Mouse (Mus musculus): Measurements from ENCODE around the gene Cd5. TPM values are rescaled to one million over a fixed set of nuclear protein-coding genes. Genes with fewer than 3 reads are reported as not detected.

Cd5 gene
- total and polyA plus RNA-seq, 2 experiments = 0.28 to 0.49 TPM

DNA sequence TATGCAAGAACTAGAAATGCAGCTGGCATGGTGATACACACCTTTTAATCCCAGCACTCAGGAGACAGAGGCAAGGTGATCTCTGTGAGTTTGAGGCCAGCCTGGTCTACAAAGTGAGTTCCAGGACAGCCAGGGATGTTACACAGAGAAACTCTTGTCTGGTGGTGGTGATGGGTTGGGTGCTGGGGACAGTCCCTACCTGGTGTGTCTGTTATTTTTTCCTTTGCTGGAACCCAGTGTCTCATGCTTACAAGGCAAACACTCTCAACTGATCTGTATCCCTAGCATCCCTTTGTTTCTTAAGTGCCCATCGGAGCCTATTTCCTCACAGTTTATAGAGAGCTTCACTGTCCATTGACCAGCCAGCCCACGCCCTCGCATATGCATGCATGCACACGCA is 1.1 kb upstream of the Cd5 start:
- 95% methylated on average over 4 of the region's 4 CpGs for WGBS
- H3K4me3 ChIP-seq (ENCODE audit: insufficient read depth, low read depth, low read length) = no peak overlapping the region
- no peak for DNase-seq (ENCODE audit: extremely low read depth, low read depth, low spot score)
- no peaks in the 10 kb centered on the region for H3K4me1 ChIP-seq (ENCODE audit: control insufficient read depth, insufficient read depth, low read length)
- H3K36me3 ChIP-seq (ENCODE audit: control insufficient read depth, insufficient read depth, low read length) = no peaks in the 10 kb centered on the region
- H3K27me3 ChIP-seq (ENCODE audit: control insufficient read depth, insufficient read depth, low read length) = no peaks in the 10 kb centered on the region
- H3K79me2 ChIP-seq (ENCODE audit: control insufficient read depth, insufficient read depth, low read length) = no peaks in the 10 kb centered on the region
- H3K9ac ChIP-seq (ENCODE audit: low read depth, low read length) = no peak overlapping the region
- no peak for TF ChIP-seq POLR2A (IDR thresholded peaks at IDR 0.05; ENCODE audit: extremely low read depth, insufficient read depth, low read length)
- H3K27ac ChIP-seq (replicated peaks; ENCODE audit: insufficient read depth, low read depth, low read length) = no peak overlapping the region

GRCm38 (mm10) chr19:10738038-10738437 is 764 bp downstream of the Cd5 start:
- Histone ChIP-seq H3K9ac (ENCODE audit: low read depth, low read length) (no peak overlapping the region), H3K79me2 (ENCODE audit: control insufficient read depth, insufficient read depth, low read length) (no peaks in the 10 kb centered on the region), H3K27me3 (ENCODE audit: control insufficient read depth, insufficient read depth, low read length) (no peaks in the 10 kb centered on the region), H3K4me3 (ENCODE audit: insufficient read depth, low read depth, low read length) (no peak overlapping the region), H3K36me3 (ENCODE audit: control insufficient read depth, insufficient read depth, low read length) (no peaks in the 10 kb centered on the region), H3K4me1 (ENCODE audit: control insufficient read depth, insufficient read depth, low read length) (no peaks in the 10 kb centered on the region), H3K27ac (replicated peaks; ENCODE audit: insufficient read depth, low read depth, low read length) (no peak overlapping the region)
- WGBS = 96% methylated on average over 6 of the region's 6 CpGs
- no peak for TF ChIP-seq CTCF (IDR thresholded peaks at IDR 0.05; ENCODE audit: low read depth, low read length)
- no peak for TF ChIP-seq POLR2A (IDR thresholded peaks at IDR 0.05; ENCODE audit: extremely low read depth, insufficient read depth, low read length)
- DNase-seq (ENCODE audit: extremely low read depth, low read depth, low spot score) = no peak

DNA sequence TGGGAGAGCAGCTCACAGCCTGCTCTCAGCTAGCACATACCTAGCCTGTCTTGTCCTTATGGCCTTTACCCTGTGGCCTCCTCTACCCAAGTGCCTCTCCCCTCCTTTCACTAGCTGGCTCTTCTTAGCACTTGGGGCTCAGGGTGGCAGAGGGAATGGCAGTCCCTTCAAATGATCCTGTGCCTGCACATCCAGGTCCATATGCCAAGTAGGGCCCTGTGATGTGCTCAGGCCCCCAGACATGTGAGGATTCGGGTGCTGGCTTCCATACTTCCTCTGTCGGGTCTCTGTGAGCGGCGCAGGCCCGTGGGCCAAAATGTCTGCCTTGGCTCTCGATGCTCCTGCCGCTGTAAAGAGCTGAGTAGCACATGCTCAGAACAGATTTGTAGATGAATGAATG is 2.9 kb downstream of the Cd5 start:
- H3K9ac ChIP-seq (ENCODE audit: low read depth, low read length) = no peak overlapping the region
- no peaks in the 10 kb centered on the region for H3K36me3 ChIP-seq (ENCODE audit: control insufficient read depth, insufficient read depth, low read length)
- no peak overlapping the region for H3K27ac ChIP-seq (replicated peaks; ENCODE audit: insufficient read depth, low read depth, low read length)
- no peaks in the 10 kb centered on the region for H3K79me2 ChIP-seq (ENCODE audit: control insufficient read depth, insufficient read depth, low read length)
- H3K27me3 ChIP-seq (ENCODE audit: control insufficient read depth, insufficient read depth, low read length) = no peaks in the 10 kb centered on the region
- TF ChIP-seq CTCF (IDR thresholded peaks at IDR 0.05; ENCODE audit: low read depth, low read length) = no peak
- H3K4me3 ChIP-seq (ENCODE audit: insufficient read depth, low read depth, low read length) = no peak overlapping the region
- 95% methylated on average over 7 of the region's 7 CpGs for WGBS
- no peaks in the 10 kb centered on the region for H3K4me1 ChIP-seq (ENCODE audit: control insufficient read depth, insufficient read depth, low read length)
- no peak for DNase-seq (ENCODE audit: extremely low read depth, low read depth, low spot score)

- no peak for TF ChIP-seq CTCF (IDR thresholded peaks at IDR 0.05; ENCODE audit: low read depth, low read length)
- no peak for TF ChIP-seq POLR2A (IDR thresholded peaks at IDR 0.05; ENCODE audit: extremely low read depth, insufficient read depth, low read length)
- Histone ChIP-seq H3K9ac (ENCODE audit: low read depth, low read length) (no peak overlapping the region), H3K4me1 (ENCODE audit: control insufficient read depth, insufficient read depth, low read length) (no peaks in the 10 kb centered on the region), H3K27me3 (ENCODE audit: control insufficient read depth, insufficient read depth, low read length) (no peaks in the 10 kb centered on the region), H3K27ac (replicated peaks; ENCODE audit: insufficient read depth, low read depth, low read length) (no peak overlapping the region), H3K36me3 (ENCODE audit: control insufficient read depth, insufficient read depth, low read length) (no peaks in the 10 kb centered on the region), H3K4me3 (ENCODE audit: insufficient read depth, low read depth, low read length) (no peak overlapping the region), H3K79me2 (ENCODE audit: control insufficient read depth, insufficient read depth, low read length) (no peaks in the 10 kb centered on the region)
- no peak for DNase-seq (ENCODE audit: extremely low read depth, low read depth, low spot score)
- 85% methylated on average over 3 of the region's 3 CpGs for WGBS
Observed at GRCm38 (mm10) chr19:10735061-10735460, 3.7 kb downstream of the Cd5 start.

DNA sequence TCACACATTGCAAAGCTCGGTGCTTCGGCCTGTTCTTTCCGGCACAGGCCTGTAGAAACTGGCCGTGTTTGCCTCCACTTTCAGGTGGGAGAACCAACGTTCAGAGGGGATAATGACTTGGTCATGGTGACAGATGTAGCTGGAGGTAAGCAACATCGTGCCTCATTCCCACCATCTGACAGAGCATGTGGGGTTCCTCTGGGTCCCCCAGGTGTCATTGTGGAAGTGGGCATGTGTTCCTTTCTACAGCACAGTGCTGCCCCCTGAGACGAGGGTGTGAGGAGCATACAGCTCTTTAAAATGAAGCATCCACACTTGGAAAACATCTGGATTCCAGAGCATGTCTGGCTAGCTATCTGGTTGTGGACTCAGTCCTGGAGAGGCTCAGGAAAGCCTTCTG is 4.2 kb downstream of the Cd5 start:
- Histone ChIP-seq H3K27ac (replicated peaks; ENCODE audit: insufficient read depth, low read depth, low read length) (no peak overlapping the region), H3K36me3 (ENCODE audit: control insufficient read depth, insufficient read depth, low read length) (no peaks in the 10 kb centered on the region), H3K4me1 (ENCODE audit: control insufficient read depth, insufficient read depth, low read length) (no peaks in the 10 kb centered on the region), H3K27me3 (ENCODE audit: control insufficient read depth, insufficient read depth, low read length) (no peaks in the 10 kb centered on the region), H3K9ac (ENCODE audit: low read depth, low read length) (no peak overlapping the region), H3K4me3 (ENCODE audit: insufficient read depth, low read depth, low read length) (no peak overlapping the region), H3K79me2 (ENCODE audit: control insufficient read depth, insufficient read depth, low read length) (no peaks in the 10 kb centered on the region)
- DNase-seq (ENCODE audit: extremely low read depth, low read depth, low spot score) = no peak
- TF ChIP-seq POLR2A (IDR thresholded peaks at IDR 0.05; ENCODE audit: extremely low read depth, insufficient read depth, low read length) = no peak
- TF ChIP-seq CTCF (IDR thresholded peaks at IDR 0.05; ENCODE audit: low read depth, low read length) = no peak
- 83% methylated on average over 7 of the region's 7 CpGs for WGBS

DNA sequence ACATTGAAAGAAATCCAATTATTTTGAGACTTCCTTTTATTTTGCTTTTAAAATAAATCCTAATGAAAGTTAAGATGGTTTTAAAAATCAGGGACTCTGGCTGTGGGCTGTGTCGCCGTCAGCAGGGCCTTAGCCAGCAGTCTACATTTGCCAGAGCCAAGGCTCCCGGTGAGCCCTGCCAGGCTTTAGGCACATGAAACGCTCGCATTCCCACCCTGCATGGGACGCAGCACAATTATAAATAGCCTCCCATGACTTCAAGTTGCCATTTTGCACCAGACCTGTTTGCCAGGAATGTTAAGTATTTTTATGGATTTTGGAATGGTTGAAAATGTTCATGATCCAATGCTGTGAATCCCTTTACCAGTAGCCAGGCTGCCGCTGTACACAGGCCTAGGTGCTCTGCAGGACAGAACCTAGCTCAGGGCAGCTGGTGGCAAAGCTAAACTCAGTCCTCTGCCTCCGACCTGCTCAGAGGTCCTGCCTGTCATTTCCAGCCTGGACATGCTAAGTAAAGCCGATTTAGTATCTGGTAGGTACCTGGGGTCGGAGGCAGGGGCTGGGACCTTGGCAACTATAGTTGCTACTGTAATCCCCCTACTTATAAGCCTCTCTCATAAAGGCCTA is 5.2 kb downstream of the Cd5 start:
- Histone ChIP-seq H3K4me3 (ENCODE audit: insufficient read depth, low read depth, low read length) (no peak overlapping the region), H3K9ac (ENCODE audit: low read depth, low read length) (no peak overlapping the region), H3K79me2 (ENCODE audit: control insufficient read depth, insufficient read depth, low read length) (no peaks in the 10 kb centered on the region), H3K4me1 (ENCODE audit: control insufficient read depth, insufficient read depth, low read length) (no peaks in the 10 kb centered on the region), H3K27ac (replicated peaks; ENCODE audit: insufficient read depth, low read depth, low read length) (no peak overlapping the region), H3K27me3 (ENCODE audit: control insufficient read depth, insufficient read depth, low read length) (no peaks in the 10 kb centered on the region), H3K36me3 (ENCODE audit: control insufficient read depth, insufficient read depth, low read length) (no peaks in the 10 kb centered on the region)
- no peak for TF ChIP-seq POLR2A (IDR thresholded peaks at IDR 0.05; ENCODE audit: extremely low read depth, insufficient read depth, low read length)
- no peak for TF ChIP-seq CTCF (IDR thresholded peaks at IDR 0.05; ENCODE audit: low read depth, low read length)
- no peak for DNase-seq (ENCODE audit: extremely low read depth, low read depth, low spot score)
- 87% methylated on average over 10 of the region's 10 CpGs for WGBS
